Mouse (Mus musculus) MEL (cell line): ENCODE measurements around the gene Olfr1358. TPM values are rescaled to one million over a fixed set of nuclear protein-coding genes. Genes with fewer than 3 reads are reported as not detected.

Experiments used
- DNase-seq: peaks from one replicate; pipeline ENCODE4 v3.0.0; 2011; ENCODE audit warnings: low read depth, low spot score
- H3K27ac ChIP-seq: 2 replicates; pipeline ENCODE4 v1.5.1; 2012; ENCODE audit warnings: low read depth, mild to moderate bottlenecking, control low read depth, low read length, moderate library complexity; ENCODE audit not compliant: control insufficient read depth
- H3K27me3 ChIP-seq, 2 experiments: fragments of 150-350 bp in 1 of 2; sonication (generic) in 1 of 2; 2 replicates each; pipeline ENCODE4 v1.6.1; 2012; ENCODE audit warnings: low read length in 2 of 2, mild to moderate bottlenecking in 2 of 2, improper control_type of control experiment in 1 of 2, moderate library complexity in 1 of 2; ENCODE audit not compliant: insufficient read depth in 2 of 2, control insufficient read depth in 1 of 2
- H3K36me3 ChIP-seq, 2 experiments: 2 replicates each; pipeline ENCODE4 v1.6.1; 2012 to 2014; ENCODE audit warnings: low read length in 2 of 2, improper control_type of control experiment in 1 of 2, inconsistent platforms in 1 of 2, mild to moderate bottlenecking in 1 of 2; ENCODE audit not compliant: insufficient read depth in 2 of 2, control insufficient read depth in 1 of 2
- H3K4me1 ChIP-seq, 2 experiments: fragments of 150-350 bp in 1 of 2; sonication (generic) in 1 of 2; 2 replicates each; pipeline ENCODE4 v1.6.1; 2012; ENCODE audit warnings: low read length in 2 of 2, improper control_type of control experiment in 1 of 2, mild to moderate bottlenecking in 1 of 2; ENCODE audit not compliant: insufficient read depth in 2 of 2, control insufficient read depth in 1 of 2
- H3K4me3 ChIP-seq, 2 experiments: fragments of 150-350 bp in 1 of 2; sonication (generic) in 1 of 2; 2 replicates each; pipeline ENCODE4 v1.5.1; 2012; ENCODE audit warnings: low read depth in 2 of 2, low read length in 2 of 2, mild to moderate bottlenecking in 2 of 2, moderate library complexity in 2 of 2, control low read depth in 1 of 2, improper control_type of control experiment in 1 of 2; ENCODE audit not compliant: control insufficient read depth in 1 of 2, insufficient read depth in 1 of 2
- H3K79me2 ChIP-seq: 2 replicates; pipeline ENCODE4 v1.6.1; 2012; ENCODE audit warnings: mild to moderate bottlenecking, low read length, moderate library complexity; ENCODE audit not compliant: control insufficient read depth, poor library complexity, insufficient read depth
- H3K9ac ChIP-seq: 2 replicates; pipeline ENCODE4 v1.6.1; 2012; ENCODE audit warnings: low read depth, mild to moderate bottlenecking, control low read depth, low read length, moderate library complexity; ENCODE audit not compliant: control insufficient read depth, poor library complexity, severe bottlenecking
- H3K9me3 ChIP-seq: fragments of 150-350 bp; sonication (generic); replicated peaks from 2 replicates; pipeline ENCODE4 v1.6.1; 2012; ENCODE audit warnings: mild to moderate bottlenecking, low read length, improper control_type of control experiment, moderate library complexity; ENCODE audit not compliant: insufficient read depth
- CHD1 ChIP-seq: IDR thresholded peaks from 2 replicates; pipeline ENCODE4 v1.6.1; 2012; ENCODE audit warnings: low read depth, mild to moderate bottlenecking, inconsistent platforms, low read length, improper control_type of control experiment
- ELF1 ChIP-seq: IDR thresholded peaks from 2 replicates; pipeline ENCODE4 v1.6.1; 2014; ENCODE audit warnings: low read depth, mild to moderate bottlenecking, inconsistent platforms, low read length, improper control_type of control experiment, moderate library complexity
- EP300 ChIP-seq, 2 experiments: IDR thresholded peaks; 2 replicates each; pipeline ENCODE4 v1.6.1; 2011; ENCODE audit warnings: improper control_type of control experiment in 2 of 2, low read length in 2 of 2, low read depth in 1 of 2, mild to moderate bottlenecking in 1 of 2
- ETS1 ChIP-seq: IDR thresholded peaks from 2 replicates; pipeline ENCODE4 v1.6.1; 2012; ENCODE audit warnings: low read depth, mild to moderate bottlenecking, inconsistent platforms, low read length, improper control_type of control experiment, moderate library complexity
- GABPA ChIP-seq: IDR thresholded peaks from 2 replicates; pipeline ENCODE4 v1.6.1; 2012; ENCODE audit warnings: low read depth, mild to moderate bottlenecking, inconsistent platforms, low read length, improper control_type of control experiment, moderate library complexity
- HCFC1 ChIP-seq: IDR thresholded peaks from 2 replicates; pipeline ENCODE4 v1.6.1; 2012; ENCODE audit warnings: low read depth, mild to moderate bottlenecking, inconsistent platforms, low read length, improper control_type of control experiment, moderate library complexity
- JUND ChIP-seq: IDR thresholded peaks from 2 replicates; pipeline ENCODE4 v1.6.1; 2011; ENCODE audit warnings: low read depth, mild to moderate bottlenecking, improper control_type of control experiment, low read length
- KAT2A ChIP-seq: conservative IDR thresholded peaks from 2 replicates; pipeline ENCODE4 v1.6.1; 2012; ENCODE audit warnings: low read depth, low read length, improper control_type of control experiment, inconsistent platforms
- MAX ChIP-seq: IDR thresholded peaks from 2 replicates; pipeline ENCODE4 v1.6.1; 2011; ENCODE audit warnings: low read length, improper control_type of control experiment
- MEF2A ChIP-seq: IDR thresholded peaks from 2 replicates; pipeline ENCODE4 v1.6.1; 2014; ENCODE audit warnings: low read depth, mild to moderate bottlenecking, inconsistent platforms, low read length, improper control_type of control experiment; ENCODE audit not compliant: poor library complexity, insufficient replicate concordance, severe bottlenecking; ENCODE audit errors: extremely low read depth
- MXI1 ChIP-seq: IDR thresholded peaks from 2 replicates; pipeline ENCODE4 v1.6.1; 2011; ENCODE audit warnings: mild to moderate bottlenecking, low read depth, low read length, improper control_type of control experiment
- MYB ChIP-seq: IDR thresholded peaks from 2 replicates; pipeline ENCODE4 v1.6.1; 2011; ENCODE audit warnings: mild to moderate bottlenecking, low read depth, low read length, improper control_type of control experiment
- MYC ChIP-seq: IDR thresholded peaks from 2 replicates; pipeline ENCODE4 v1.6.1; 2011; ENCODE audit warnings: low read depth, mild to moderate bottlenecking, low read length, improper control_type of control experiment, moderate library complexity
- NELFE ChIP-seq: IDR thresholded peaks from 2 replicates; pipeline ENCODE4 v1.6.1; 2011; ENCODE audit warnings: low read depth, low read length, improper control_type of control experiment
- NRF1 ChIP-seq: IDR thresholded peaks from 2 replicates; pipeline ENCODE4 v1.6.1; 2014; ENCODE audit warnings: low read depth, mild to moderate bottlenecking, inconsistent platforms, low read length, improper control_type of control experiment, moderate library complexity; ENCODE audit not compliant: poor library complexity, insufficient read depth, severe bottlenecking
- POLR2A ChIP-seq, 2 experiments: IDR thresholded peaks; 2 replicates each; pipeline ENCODE4 v1.6.1; 2011 to 2012; ENCODE audit warnings: low read length in 2 of 2, mild to moderate bottlenecking in 2 of 2, control low read depth in 1 of 2, improper control_type of control experiment in 1 of 2, low read depth in 1 of 2, moderate library complexity in 1 of 2; ENCODE audit not compliant: control insufficient read depth in 1 of 2, insufficient read depth in 1 of 2, poor library complexity in 1 of 2
- POLR2AphosphoS2 ChIP-seq: IDR thresholded peaks from 2 replicates; pipeline ENCODE4 v1.6.1; 2011; ENCODE audit warnings: low read length, improper control_type of control experiment
- POLR2AphosphoS5 ChIP-seq: IDR thresholded peaks from 2 replicates; pipeline ENCODE4 v1.6.1; 2012; ENCODE audit warnings: low read depth, borderline replicate concordance, mild to moderate bottlenecking, inconsistent platforms, low read length, moderate library complexity, mixed read lengths
- RAD21 ChIP-seq: IDR thresholded peaks from 2 replicates; pipeline ENCODE4 v1.6.1; 2011; ENCODE audit warnings: mild to moderate bottlenecking, low read depth, low read length, improper control_type of control experiment
- RCOR1 ChIP-seq: IDR thresholded peaks from 2 replicates; pipeline ENCODE4 v1.6.1; 2012; ENCODE audit warnings: low read depth, mild to moderate bottlenecking, inconsistent platforms, low read length, improper control_type of control experiment
- SIN3A ChIP-seq: IDR thresholded peaks from 2 replicates; pipeline ENCODE4 v1.6.1; 2012; ENCODE audit warnings: low read length, improper control_type of control experiment, inconsistent platforms
- SMC3 ChIP-seq: IDR thresholded peaks from 2 replicates; pipeline ENCODE4 v1.6.1; 2011; ENCODE audit warnings: low read depth, low read length, improper control_type of control experiment
- TAL1 ChIP-seq: IDR thresholded peaks from 2 replicates; pipeline ENCODE4 v1.6.1; 2012; ENCODE audit warnings: mild to moderate bottlenecking, inconsistent platforms, low read length, moderate library complexity, mixed read lengths
- TBP ChIP-seq: IDR thresholded peaks from 2 replicates; pipeline ENCODE4 v1.8.0; 2011; ENCODE audit warnings: low read depth, low read length, improper control_type of control experiment
- TCF12 ChIP-seq: IDR thresholded peaks from 2 replicates; pipeline ENCODE4 v1.6.1; 2014; ENCODE audit warnings: low read depth, mild to moderate bottlenecking, inconsistent platforms, low read length, improper control_type of control experiment, moderate library complexity
- USF2 ChIP-seq, 2 experiments: IDR thresholded peaks; 2 replicates each; pipeline ENCODE4 v1.6.1; 2011 to 2012; ENCODE audit warnings: improper control_type of control experiment in 2 of 2, low read length in 2 of 2, borderline replicate concordance in 1 of 2, inconsistent platforms in 1 of 2, low read depth in 1 of 2, mild to moderate bottlenecking in 1 of 2; ENCODE audit not compliant: insufficient read depth in 1 of 2
- ZKSCAN1 ChIP-seq: IDR thresholded peaks from 2 replicates; pipeline ENCODE4 v1.6.1; 2012; ENCODE audit warnings: low read depth, mild to moderate bottlenecking, inconsistent platforms, low read length, improper control_type of control experiment, moderate library complexity
- ZMIZ1 ChIP-seq: IDR thresholded peaks from 2 replicates; pipeline ENCODE4 v1.6.1; 2012; ENCODE audit warnings: low read depth, mild to moderate bottlenecking, inconsistent platforms, low read length, improper control_type of control experiment, moderate library complexity
- ZNF384 ChIP-seq: IDR thresholded peaks from 2 replicates; pipeline ENCODE4 v1.6.1; 2012; ENCODE audit warnings: low read depth, mild to moderate bottlenecking, inconsistent platforms, low read length, improper control_type of control experiment
- polyA plus RNA-seq, 2 experiments: library from polyadenylated mRNA; stranded (reverse) in 1 of 2; unstranded in 1 of 2; fragments of >175 nt in 1 of 2; fragments of >200 nt in 1 of 2; gene quantifications; 2 replicates each; pipeline versions ENCODE4 v1.2.1 to v1.2.4; 2012; ENCODE audit warnings: low replicate concordance in 2 of 2, low read depth in 1 of 2; ENCODE audit not compliant: insufficient read length in 2 of 2, insufficient read depth in 1 of 2, missing spikeins in 1 of 2
- total RNA-seq: library from RNA; depleted of rRNA; stranded (reverse); fragments of 300-350 nt; gene quantifications from 2 replicates; pipeline ENCODE4 v1.2.3, GENCODE M21; 2012

Olfr1358 gene
- total and polyA plus RNA-seq, 3 experiments, result not detected

DNA sequence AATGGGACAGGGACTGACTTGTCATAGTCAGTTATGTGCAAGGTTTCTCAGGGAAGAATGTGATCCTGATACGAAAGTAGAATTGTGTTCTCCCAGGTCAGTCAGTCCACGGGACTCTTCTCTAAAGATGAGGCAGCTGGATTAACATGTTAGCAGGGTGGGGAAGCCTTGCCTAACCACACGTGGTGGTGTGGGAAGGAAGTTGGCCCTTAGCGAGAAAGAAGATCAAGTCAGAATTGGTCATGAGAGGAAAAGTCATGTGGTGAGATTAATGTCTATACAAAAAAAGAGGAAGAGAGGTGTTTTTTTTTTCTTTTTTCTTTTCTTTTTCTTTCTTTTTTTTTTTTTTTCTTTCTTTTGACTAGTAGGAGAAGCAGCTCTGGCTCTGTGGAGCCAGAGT lies 40.4 kb upstream of the Olfr1358 start (continued):
- TF ChIP-seq HCFC1 (peak; percentile 58; the same call in 1 of the 2 replicates), MAX (peak; percentile 86), MXI1 (peak; percentile 96), MYB (no peak), SMC3 (no peak), ETS1 (peak; percentile 78), GABPA (no peak), POLR2AphosphoS2 (no peak), RCOR1 (0 out of 2 replicates have a peak, but pooled peaks have one; percentile 54), MYC (peak; percentile 96), TAL1 (no peak), ELF1 (no peak), POLR2AphosphoS5 (no peak), RAD21 (no peak), KAT2A (no peak), NRF1 (no peak), JUND (no peak), USF2 (IDR thresholded peaks at IDR 0.05; ENCODE audit: borderline replicate concordance in 1 of 2, insufficient read depth in 1 of 2, low read depth in 1 of 2, low read length in 2 of 2) (peak in 1 of 2 experiments; percentile 58; a peak in 1 of 4 replicates)

DNA sequence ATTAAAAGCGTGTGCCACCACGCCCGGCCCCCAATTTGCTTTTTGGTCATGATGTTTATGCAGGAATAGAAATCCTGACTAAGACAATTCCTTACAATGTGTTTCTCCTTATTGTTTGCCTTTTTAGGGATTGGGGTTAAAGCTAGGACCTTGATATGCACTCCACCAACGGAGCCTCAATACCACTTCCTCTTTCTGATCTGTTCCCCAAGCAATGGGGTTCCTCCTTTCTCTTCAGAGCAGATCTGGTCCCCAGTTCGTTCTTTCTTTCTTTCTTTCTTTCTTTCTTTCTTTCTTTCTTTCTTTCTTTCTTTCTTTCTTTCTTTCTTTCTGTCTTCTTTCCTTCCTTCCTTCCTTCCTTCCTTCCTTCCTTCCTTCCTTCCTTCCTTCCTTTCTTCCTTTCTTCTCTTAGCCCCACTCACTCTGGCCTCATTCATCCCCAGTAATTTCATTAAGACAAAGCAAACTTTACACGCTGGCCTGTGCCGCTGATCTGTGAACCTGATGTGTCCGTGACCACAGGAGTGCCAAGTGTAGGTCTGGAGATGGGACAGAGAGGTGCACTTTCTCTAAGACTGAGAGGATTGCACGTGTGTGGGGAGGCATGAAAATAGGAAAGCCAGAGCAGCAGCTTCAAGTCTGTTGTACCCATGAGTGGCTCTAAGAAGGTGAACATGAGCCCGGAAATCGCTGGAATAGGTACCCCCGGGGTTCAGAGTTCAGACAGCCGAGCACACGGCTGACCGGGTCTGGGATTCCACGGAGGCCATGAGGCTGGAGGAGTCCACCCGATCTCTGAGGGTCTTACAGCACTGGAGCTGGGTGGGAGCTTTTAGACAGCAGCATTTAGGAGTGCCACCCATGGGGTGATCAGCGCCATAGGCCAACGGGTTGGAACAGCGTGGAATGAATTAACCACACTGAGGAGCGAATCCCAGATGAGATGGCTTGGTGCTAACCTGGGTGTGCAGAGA lies 36.0 kb upstream of the Olfr1358 start:
- peaks cover 0 to 14% of the 10 kb centered on the region in 2 experiments; a peak in 2 of 4 replicates for H3K36me3 ChIP-seq
- H3K4me3 ChIP-seq, result peak overlapping the region; percentile 69 to 71
- peak overlapping the region; percentile 96 for H3K27ac ChIP-seq
- H3K9me3 ChIP-seq, result no peaks in the 10 kb centered on the region
- H3K27me3 ChIP-seq, result no peaks in the 10 kb centered on the region
- no peaks in the 10 kb centered on the region; the same call in 1 of the 2 replicates for H3K79me2 ChIP-seq
- peaks cover 2 to 33% of the 10 kb centered on the region in 2 experiments; a peak in 3 of 4 replicates for H3K4me1 ChIP-seq
- H3K9ac ChIP-seq, result peak overlapping the region; percentile 83
- DNase-seq, result peak; percentile 89
- TF ChIP-seq JUND (no peak), KAT2A (no peak), SMC3 (no peak), RCOR1 (peak; percentile 43; the same call in 1 of the 2 replicates), RAD21 (no peak), POLR2AphosphoS5 (no peak), MYC (peak; percentile 38; the same call in 1 of the 2 replicates), POLR2AphosphoS2 (0 out of 2 replicates have a peak, but pooled peaks have one; percentile 14), TCF12 (peak; percentile 25; the same call in 1 of the 2 replicates), ETS1 (0 out of 2 replicates have a peak, but pooled peaks have one; percentile 32), ZKSCAN1 (no peak), ZMIZ1 (peak; percentile 45; the same call in 1 of the 2 replicates), POLR2A (IDR thresholded peaks at IDR 0.05; ENCODE audit: control insufficient read depth in 1 of 2, insufficient read depth in 1 of 2, low read depth in 1 of 2, low read length in 2 of 2, poor library complexity in 1 of 2) (no peak; a peak in 2 of 4 replicates), CHD1 (no peak), SIN3A (peak; percentile 56), MEF2A (no peak), MAX (peak; percentile 58; the same call in 1 of the 2 replicates), EP300 (IDR thresholded peaks at IDR 0.05; ENCODE audit: low read depth in 1 of 2, low read length in 2 of 2) (peak; percentile 13 to 84; a peak in 2 of 4 replicates), TBP (peak; percentile 83; the same call in 1 of the 2 replicates), TAL1 (no peak), NELFE (peak; percentile 38; the same call in 1 of the 2 replicates), HCFC1 (no peak), ELF1 (0 out of 2 replicates have a peak, but pooled peaks have one; percentile 27), MXI1 (peak; percentile 80), ZNF384 (0 out of 2 replicates have a peak, but pooled peaks have one; percentile 12)
